Mouse (Mus musculus): ENCODE data around the gene Ndufv1. TPM values are rescaled to one million over a fixed set of nuclear protein-coding genes. Genes with fewer than 3 reads are reported as not detected.
"Not testable (repeated sequence)": the region's sequence is repeated elsewhere in the genome, so short reads cannot be mapped to it uniquely, and the experiment has no call there.

Gene Ndufv1
- total RNA-seq, 2 experiments from 2014 or later: 242 to 257 TPM

GRCm38 (mm10) chr19:3985261-3985681 is 27.3 kb downstream of the Ndufv1 start:
- DNase-seq (ENCODE audit: extremely low spot score in 1 of 2, low spot score in 2 of 2): no peak
- intact Hi-C loops (cut with DNase I): loop anchor here (10.0 kb wide), 1 partner anchor 190 kb away; no protein-coding TSS in a partner anchor
- Histone ChIP-seq H3K27ac (no peak overlapping the region), H3K4me3 (no peak overlapping the region)
- no peak for TF ChIP-seq CTCF (IDR thresholded peaks at IDR 0.05)

DNA sequence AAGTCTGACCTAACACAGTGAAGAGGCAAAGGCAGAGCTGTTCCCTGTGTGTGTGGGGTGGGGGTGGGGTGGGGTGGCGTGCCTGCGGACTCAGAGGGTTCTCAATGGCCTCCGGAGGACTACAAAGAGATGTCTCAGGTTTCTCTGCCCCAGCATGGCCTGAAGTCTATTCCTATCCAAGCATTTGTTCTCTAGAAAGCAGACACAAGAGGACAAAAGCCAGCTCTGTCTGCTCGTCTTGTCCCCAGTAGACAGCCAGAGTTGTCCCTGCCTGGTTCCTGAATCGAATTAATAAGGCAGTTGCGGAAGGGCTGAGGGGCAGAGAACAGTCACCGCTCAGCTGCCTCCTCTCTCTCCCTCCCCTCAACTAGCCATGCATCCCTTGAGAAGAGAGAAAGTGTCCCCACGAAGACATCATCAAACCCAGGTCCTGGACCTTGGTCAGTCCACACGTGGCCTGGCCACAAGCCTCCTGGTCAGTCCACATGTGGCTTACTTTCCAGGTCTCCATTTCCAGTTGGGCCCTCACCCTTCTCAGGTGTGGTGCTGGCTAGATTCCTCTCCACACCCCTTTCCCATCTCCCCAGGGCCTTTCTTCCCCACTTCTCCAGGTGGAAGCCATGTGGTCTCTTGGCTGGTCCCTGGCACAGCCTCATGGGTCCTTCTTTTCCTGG is 28.9 kb downstream of the Ndufv1 start:
- TF ChIP-seq CTCF (IDR thresholded peaks at IDR 0.05): no peak
- intact Hi-C loops (cut with DNase I): loop anchor here (5.0 to 10.0 kb wide), 2 partner anchors 189 to 256 kb away; no protein-coding TSS in a partner anchor
- Histone ChIP-seq H3K27ac (peak overlapping the region; percentile 47), H3K4me3 (no peak overlapping the region)
- no peak for DNase-seq (ENCODE audit: extremely low spot score in 1 of 2, low spot score in 2 of 2)

- no peak overlapping the region for H3K27ac ChIP-seq
- intact Hi-C loops (cut with DNase I): loop anchor here (2.0 to 10.0 kb wide), 3 partner anchors 34 to 254 kb away; no protein-coding TSS in a partner anchor
- TF ChIP-seq CTCF (IDR thresholded peaks at IDR 0.05): no peak
- DNase-seq (ENCODE audit: extremely low spot score in 1 of 2, low spot score in 2 of 2): no peak
- H3K4me3 ChIP-seq: no peak overlapping the region
Observed at GRCm38 (mm10) chr19:3980917-3981316, 31.7 kb downstream of the Ndufv1 start.

GRCm38 (mm10) chr19:3980309-3980708 is 32.3 kb downstream of the Ndufv1 start:
- peak; percentile 68 to 71 for DNase-seq (ENCODE audit: extremely low spot score in 1 of 2, low spot score in 2 of 2)
- no peak overlapping the region for H3K27ac ChIP-seq

DNA sequence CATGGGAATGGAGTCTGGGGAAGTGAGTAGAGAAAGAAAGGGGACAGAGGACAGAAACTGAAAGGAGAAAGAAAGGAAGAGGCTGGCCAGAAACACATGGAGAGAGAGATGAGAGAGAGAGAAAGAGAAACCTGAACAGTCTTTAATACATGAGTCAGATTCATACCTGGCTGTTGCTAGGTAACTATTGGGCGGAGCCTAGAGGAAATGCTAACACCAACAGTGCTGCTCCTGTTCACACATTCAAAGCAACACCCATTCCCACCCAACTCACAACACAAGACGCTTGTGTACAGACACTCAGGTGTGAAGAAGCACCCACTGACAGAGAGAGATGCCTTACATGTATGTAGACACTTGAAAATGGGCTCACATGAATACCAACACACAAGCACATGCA is 36.7 kb downstream of the Ndufv1 start:
- no peak for DNase-seq (ENCODE audit: extremely low spot score in 1 of 2, low spot score in 2 of 2)
- Histone ChIP-seq H3K4me3 (no peak overlapping the region), H3K27ac (no peak overlapping the region)
- no peak for TF ChIP-seq CTCF (IDR thresholded peaks at IDR 0.05)
- intact Hi-C loops (cut with DNase I): no loop called here

More at GRCm38 (mm10) chr19:3980309-3980708, 32.3 kb downstream of the Ndufv1 start:
- TF ChIP-seq CTCF (IDR thresholded peaks at IDR 0.05): peak; percentile 87
- H3K4me3 ChIP-seq: no peak overlapping the region
- intact Hi-C loops (cut with DNase I): loop anchor here (2.0 to 10.0 kb wide), 3 partner anchors 34 to 253 kb away; no protein-coding TSS in a partner anchor

DNA sequence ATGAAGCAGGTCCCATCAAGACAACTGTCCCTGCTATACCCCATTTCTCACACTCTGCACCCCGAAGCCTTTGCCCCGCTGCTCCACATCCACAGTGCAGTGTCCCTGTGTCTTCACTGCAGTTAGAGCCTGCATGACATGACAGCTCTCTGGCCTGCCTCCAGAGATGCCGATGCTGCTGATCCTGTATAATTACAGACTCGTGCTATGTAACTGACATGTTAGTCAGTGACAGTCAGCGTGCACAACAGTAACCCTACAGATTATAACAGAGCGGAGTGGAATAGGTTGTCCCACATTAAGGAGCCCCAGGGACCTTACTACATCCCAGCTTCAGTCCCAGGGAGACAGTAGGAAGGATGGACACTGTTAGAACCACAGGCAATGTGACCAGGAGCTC is 38.0 kb downstream of the Ndufv1 start:
- DNase-seq (ENCODE audit: extremely low spot score in 1 of 2, low spot score in 2 of 2); H3K4me3 ChIP-seq; H3K27ac ChIP-seq; intact Hi-C loops (cut with DNase I): not testable (repeated sequence)

DNA sequence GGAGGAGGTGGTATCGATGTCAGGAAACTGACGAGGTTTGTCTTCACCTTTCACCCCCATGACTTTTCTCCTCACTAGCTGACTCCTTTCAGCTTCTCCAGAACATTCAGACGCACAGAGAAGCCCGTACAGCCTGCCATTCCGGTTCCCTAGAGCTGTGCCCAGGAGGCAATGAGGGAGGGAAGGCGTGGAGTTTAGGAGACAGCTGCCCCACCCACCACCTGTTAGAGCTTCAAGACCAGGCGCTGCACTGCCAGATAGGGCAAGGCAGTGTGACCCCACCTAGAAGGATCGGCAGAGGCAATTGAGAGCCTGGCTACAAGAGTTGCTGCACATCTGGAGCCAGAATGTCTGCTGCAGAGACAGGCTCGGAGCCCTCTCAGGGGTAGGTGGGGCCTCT is 40.4 kb downstream of the Ndufv1 start, which contains the start of gene Aldh3b2:
Gene Aldh3b2, plus strand, starts transcription at position 100 of the 400 bp plus-strand sequence.
- H3K27ac ChIP-seq: no peak within 1 kb of the TSS
- TF ChIP-seq CTCF (IDR thresholded peaks at IDR 0.05): no peak
- H3K4me3 ChIP-seq: no peak within 1 kb of the TSS
- DNase-seq (ENCODE audit: extremely low spot score in 1 of 2, low spot score in 2 of 2): no peak
- intact Hi-C loops (cut with DNase I): no loop called here

GRCm38 (mm10) chr19:3967258-3967657 is 45.3 kb downstream of the Ndufv1 start:
- DNase-seq (ENCODE audit: extremely low spot score in 1 of 2, low spot score in 2 of 2): no peak
- Histone ChIP-seq H3K27ac (no peak overlapping the region), H3K4me3 (no peak overlapping the region)
- TF ChIP-seq CTCF (IDR thresholded peaks at IDR 0.05): no peak
- intact Hi-C loops (cut with DNase I): no loop called here

GRCm38 (mm10) chr19:3966330-3967075 is 46.1 kb downstream of the Ndufv1 start:
- intact Hi-C loops (cut with DNase I): no loop called here
- TF ChIP-seq CTCF (IDR thresholded peaks at IDR 0.05): peak; percentile 38
- Histone ChIP-seq H3K4me3 (no peak overlapping the region), H3K27ac (no peak overlapping the region)
- DNase-seq (ENCODE audit: extremely low spot score in 1 of 2, low spot score in 2 of 2): no peak

GRCm38 (mm10) chr19:3964030-3964429 is 48.6 kb downstream of the Ndufv1 start:
- intact Hi-C loops (cut with DNase I): no loop called here
- Histone ChIP-seq H3K27ac (no peak overlapping the region), H3K4me3 (no peak overlapping the region)
- DNase-seq (ENCODE audit: extremely low spot score in 1 of 2, low spot score in 2 of 2): no peak
- TF ChIP-seq CTCF (IDR thresholded peaks at IDR 0.05): no peak

DNA sequence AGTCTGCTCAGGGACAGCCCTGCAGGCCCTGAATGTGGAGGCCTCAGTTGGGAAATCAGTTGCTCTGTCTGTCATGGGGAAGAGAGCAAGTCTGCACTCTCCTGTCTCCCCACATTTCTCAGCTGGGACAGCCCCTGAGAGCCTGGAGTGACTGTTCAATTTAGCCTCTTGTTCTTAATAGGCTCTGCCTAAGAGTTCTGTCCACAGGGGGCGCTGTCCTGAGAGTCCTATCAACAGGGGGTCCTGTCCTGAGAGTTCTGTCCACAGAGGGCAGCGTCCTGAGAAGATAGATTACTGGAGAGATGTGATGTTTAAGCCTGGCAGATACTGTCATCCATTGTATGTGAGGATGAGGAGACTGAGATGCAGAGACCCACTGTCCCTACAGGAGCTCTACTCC is 50.1 kb downstream of the Ndufv1 start:
- no peak overlapping the region for H3K4me3 ChIP-seq
- intact Hi-C loops (cut with DNase I): no loop called here
- no peak for DNase-seq (ENCODE audit: extremely low spot score in 1 of 2, low spot score in 2 of 2)
- peak; percentile 14; the same call in 1 of the 2 replicates for TF ChIP-seq CTCF (IDR thresholded peaks at IDR 0.05)
- no peak overlapping the region for H3K27ac ChIP-seq

DNA sequence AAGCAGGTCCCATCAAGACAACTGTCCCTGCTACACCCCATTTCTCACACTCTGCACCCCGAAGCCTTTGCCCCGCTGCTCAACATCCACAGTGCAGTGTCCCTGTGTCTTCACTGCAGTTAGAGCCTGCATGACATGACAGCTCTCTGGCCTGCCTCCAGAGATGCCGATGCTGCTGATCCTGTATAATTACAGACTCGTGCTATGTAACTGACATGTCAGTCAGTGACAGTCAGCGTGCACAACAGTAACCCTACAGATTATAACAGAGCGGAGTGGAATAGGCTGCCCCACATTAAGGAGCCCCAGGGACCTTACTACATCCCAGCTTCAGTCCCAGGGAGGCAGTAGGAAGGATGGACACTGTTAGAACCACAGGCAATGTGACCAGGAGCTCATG is 50.8 kb downstream of the Ndufv1 start:
- H3K27ac ChIP-seq; DNase-seq (ENCODE audit: extremely low spot score in 1 of 2, low spot score in 2 of 2); intact Hi-C loops (cut with DNase I): not testable (repeated sequence)

More for the DNA sequence above, 50.8 kb downstream of the Ndufv1 start:
- H3K4me3 ChIP-seq: not testable (repeated sequence)
